Mouse (Mus musculus): ENCODE results near the gene Klhl3.

Klhl3 gene

DNA sequence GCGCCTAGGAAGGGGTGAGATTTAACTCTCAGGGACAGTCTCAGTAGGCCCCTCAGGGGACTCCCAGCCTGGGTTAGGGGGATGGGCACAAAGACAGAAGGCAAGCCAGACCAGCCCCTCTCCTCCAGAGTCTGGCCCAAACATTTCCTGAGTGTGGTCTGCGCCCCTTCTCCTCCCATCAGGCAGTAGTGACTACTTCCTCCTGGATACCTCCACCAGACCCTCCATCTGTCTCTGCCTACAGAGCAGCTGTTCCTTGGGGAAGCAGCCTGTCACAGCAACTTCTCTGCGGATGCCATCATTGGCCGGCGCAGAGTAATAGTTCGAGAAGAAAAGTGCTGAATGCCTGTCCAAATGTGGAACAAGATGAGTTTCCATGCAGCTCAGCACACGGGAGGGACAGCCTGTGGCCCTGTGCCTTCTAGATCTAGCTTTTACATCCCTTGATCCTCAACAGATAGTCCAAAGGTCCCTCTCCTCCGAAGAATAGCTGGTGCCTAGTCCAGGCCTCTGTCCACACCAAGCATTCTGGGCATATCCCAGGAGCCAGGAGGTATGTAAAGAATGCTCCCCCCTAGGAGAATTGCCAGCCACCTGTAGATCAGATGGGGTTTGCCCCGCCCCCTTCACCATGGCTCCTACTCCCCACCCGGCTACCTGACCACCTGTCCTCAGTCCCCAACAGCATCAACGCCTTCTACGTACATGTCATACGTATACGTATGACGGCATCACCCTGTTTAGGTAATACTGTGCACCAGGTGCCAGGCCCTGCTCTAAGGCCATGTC is 44.8 kb downstream of the Klhl3 start:
- in situ Hi-C loops (cut with MboI, MseI): no loop called here

DNA sequence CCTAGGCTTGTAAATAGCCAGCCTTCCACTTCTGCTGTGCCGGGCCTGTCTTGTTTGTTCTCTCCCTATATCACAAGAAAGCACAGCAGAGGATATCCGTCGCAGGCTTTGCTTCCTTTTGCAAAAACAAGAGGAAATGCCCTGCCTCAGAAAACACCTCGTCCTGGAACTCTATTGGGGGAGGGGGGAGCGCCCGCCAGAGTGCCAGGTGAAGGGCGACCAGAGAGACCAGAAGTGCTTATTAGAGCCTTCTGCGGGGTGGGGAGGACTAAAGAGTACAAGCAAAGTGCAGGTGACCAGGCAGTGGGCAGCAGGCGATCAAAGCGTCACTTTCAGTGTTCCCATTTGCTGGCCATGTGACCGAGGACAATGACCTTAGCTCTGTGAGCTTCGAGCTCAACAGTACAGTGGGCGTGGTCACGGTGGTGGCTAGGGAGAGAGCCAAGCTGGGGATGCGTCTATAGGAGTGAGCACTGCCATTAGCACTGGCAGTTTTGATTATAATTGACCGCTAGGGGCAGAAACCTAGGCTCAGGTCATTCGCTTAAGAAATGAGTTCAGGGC is 45.8 kb downstream of the Klhl3 start:
- in situ Hi-C loops (cut with MboI, MseI): no loop called here

DNA sequence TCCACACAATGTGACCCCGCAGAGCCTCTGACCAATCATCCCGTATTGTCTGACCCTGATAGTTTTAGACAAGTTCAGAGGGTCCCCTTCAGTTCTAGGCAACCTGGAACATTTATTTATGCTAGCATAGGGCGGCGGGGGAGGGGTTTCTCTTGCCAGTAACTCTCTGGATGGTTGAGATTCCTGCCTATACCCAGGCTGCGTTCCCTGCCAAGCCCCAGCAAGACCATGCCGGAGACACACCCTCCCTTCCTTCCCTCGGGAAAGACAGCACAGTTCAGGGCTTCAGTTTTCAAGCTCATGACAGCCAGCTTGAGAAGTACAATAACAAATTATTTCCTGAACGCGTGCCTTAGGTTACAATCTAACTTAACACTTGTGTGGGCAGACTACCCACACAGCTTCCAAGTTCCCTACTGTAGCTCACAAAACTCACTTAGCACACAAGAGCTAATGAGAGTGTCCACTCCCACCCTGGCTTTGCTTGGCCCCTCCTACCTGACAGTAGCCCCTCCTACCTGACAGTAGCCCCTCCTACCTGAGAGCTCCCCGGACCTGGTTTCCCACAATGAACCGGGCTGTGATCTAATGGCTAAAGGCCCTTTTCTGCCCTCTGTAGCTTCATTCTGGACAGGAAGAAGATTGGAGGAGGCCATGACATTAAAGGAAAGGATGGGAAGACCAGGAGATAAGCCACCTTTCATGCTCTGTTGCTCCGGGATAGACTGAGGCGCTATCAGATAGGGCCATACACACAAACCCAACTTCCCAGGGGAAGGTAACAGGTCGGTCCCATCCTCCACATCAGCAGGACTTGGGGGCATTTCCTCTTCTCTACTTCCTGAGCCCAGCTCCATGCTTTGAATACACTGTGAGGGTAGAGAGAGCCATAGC is 46.6 kb downstream of the Klhl3 start:
- in situ Hi-C loops (cut with MboI, MseI): no loop called here

DNA sequence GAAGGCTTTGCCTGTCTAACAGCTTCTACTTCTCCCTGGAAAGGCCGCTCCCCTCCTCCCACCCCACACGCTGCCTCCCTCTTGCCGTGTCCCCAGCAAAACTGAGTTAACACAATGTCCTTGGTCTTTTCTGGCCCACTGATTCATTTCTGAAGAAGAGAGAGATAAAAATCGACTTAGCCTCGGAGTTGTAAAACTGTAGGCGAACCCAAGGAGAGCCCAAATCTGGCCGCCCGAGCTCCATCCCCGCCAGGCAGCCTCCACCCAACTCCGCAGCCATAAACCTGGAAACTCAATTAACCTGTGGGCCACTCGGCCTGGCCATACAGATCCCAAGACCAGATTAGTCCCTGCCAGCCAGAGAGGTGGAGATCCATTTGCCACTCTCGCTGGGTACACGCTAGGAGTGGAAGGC is 47.3 kb downstream of the Klhl3 start:
- in situ Hi-C loops (cut with MboI, MseI): no loop called here

DNA sequence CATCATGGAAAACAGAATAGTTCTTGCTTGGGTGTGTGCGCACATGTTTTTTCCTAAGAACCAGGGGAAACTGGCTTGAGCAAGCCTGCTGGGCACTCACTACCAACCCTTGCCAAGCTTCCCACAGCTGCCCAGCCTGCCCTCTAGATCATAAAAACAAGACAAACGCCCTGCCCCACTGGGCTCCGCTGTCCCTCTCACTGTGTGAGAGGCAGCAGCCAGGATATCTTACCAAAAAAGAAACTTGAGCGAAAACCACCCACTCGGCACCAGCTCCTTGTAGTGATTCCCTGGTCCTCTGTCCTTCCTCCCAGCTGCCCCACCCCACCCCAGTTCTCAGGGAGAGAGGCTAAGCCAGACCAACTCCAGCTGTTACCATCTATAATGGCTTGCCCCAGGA is 48.1 kb downstream of the Klhl3 start:
- in situ Hi-C loops (cut with MboI, MseI): no loop called here

DNA sequence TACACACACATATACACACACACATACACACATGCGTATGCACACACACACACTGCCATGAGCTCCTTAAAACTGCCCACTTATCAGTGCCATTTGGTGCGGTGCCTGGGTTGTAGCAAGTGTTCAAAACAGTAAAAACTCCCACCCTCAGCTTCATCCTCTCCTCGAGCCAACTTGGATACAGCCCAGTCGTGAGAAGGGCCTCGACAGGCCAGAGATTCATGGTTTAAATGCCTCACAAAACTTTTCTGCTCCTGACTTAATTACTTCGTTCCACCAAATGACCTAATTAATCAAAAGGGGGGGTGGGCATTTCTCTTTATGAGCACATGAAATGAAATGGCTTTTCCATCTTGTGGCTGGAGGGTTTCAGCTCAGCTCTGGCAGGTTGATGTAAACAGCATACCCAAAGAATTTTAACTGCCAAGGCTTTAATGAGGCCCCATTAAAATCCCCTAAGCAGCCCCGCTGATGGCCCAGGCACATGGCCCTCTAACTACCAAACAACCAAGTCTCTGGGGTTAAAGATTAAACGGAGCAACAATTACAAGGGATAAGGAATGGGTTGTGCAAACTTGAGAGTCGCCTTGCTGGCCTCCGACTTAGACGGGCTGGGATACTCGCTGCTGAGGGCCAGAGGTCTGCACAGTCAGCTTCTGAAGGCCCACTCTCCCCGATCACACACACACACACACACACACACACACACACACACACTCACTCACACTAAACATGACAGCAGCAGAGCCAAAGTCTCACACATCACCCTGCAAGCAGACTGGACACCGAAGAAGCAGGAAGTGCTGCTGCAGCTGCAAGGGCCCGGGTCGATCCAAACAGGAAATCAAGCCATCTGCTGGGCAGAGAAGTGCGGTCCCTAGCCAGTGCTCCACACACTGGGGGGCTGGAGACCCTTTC is 55.2 kb downstream of the Klhl3 start:
- in situ Hi-C loops (cut with MboI, MseI): no loop called here

DNA sequence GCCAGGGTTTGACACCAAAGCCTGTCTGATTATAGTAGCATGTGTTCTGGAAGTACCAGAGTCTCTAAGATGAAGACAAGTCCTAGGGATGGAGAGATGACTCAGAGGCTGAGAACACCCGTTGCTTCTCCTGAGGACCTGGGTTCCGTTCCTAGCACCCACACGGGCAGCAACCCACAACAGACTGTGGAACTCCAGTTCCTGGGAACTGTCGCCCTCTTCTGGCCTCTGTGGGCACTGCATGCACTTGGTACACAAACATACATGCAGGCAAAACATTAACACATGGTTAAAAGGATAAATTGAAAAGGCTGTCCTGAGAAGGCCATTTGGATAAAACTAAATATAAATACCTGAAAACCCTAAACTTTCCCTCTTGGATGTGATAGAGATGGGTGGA is 56.8 kb downstream of the Klhl3 start:
- in situ Hi-C loops (cut with MboI, MseI): no loop called here

DNA sequence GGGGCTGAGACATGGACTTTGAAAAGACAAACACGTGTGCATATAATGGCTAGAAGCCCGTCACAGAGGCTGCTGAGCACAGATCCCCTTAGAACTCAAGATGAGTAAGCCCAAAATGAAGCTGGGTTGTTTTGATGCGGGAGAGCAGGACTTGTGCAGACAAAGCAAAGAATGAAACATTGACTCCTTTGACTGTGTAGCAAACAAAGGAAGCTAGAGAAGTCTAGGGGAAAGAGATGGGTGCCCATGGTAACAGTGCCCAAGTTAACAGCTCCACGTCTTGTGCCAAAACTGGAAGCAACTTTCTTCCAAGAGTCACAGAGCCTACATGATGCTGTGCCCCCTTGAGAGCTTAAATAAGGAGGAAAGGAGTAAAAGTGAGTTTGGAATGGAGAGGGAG is 59.8 kb downstream of the Klhl3 start:
- in situ Hi-C loops (cut with MboI, MseI): no loop called here

DNA sequence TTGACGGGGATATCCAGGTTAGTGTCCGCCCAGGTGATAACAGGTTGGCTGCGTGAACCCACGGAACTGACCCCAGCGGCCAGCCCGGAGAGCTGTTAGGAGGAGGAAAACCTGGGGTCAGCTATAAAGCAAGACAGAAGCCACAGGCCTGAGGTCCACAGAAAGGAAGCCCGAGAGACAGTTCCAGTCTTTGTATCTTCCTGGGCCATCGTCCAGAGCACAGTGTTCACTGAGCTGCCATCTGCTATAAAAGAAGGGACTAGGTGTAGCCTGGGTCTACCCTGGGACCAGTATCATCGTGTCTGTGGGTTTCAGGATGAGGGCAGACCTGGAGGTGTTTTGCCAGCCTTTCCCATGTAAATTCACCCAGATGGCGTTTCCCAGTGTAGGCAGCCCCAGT is 61.7 kb downstream of the Klhl3 start:
- in situ Hi-C loops (cut with MboI, MseI): no loop called here

DNA sequence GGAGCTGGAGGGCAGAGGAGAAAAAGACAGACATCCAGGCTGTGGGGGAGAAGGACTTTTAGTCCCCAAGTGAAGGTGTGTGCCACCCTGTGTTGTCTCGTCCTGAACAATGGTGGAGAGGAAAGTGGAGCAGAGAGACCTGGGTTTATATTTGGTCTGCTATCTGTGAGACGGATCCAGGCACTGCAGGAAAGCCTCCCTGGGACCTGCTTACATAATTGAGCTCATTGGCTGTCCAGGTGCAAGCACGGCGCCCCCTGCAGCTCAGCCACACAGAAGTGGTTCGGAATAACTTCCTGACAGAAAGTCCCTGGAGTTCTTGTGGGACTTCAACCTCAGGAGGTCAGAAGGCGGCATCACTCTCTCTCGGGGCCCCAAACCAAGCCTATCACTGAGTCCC is 62.1 kb downstream of the Klhl3 start:
- in situ Hi-C loops (cut with MboI, MseI): no loop called here

DNA sequence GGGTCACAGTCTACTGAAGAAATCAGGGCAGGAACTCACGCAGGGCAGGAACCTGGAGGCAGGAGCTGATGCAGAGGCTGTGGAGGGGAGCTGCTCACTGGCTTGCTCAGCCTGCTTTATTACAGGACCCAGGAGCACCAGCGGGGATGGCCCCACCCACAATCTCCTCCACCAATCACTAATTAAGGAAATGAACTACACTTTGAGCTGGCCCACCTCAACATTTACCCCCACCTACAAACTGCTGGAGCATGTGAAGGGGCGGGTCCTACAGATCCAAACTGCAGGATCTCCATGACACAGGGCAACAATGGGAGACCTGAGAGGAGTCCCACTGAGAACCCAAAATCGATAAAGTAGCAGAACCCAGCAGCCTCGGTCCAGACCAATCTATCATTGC is 64.3 kb downstream of the Klhl3 start:
- in situ Hi-C loops (cut with MboI, MseI): no loop called here

DNA sequence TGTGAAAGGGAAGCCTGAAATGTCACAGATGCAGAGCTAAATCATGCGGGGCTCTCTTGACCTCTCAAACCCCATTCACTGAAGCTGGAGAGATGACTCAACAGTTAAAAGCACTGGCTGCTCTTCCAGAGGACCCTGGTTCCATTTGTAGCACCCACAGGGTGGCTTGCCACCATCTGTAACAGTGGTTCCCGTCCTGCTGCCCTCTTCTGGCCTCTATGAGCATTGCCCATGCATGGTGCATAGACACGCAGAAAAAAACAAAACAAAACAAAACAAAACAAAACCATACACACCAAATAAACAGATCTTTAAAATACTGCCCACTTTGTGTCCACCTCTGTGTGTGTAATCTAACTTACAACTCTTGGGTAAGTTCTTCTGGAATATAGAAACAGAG is 65.3 kb downstream of the Klhl3 start:
- in situ Hi-C loops (cut with MboI, MseI): no loop called here

DNA sequence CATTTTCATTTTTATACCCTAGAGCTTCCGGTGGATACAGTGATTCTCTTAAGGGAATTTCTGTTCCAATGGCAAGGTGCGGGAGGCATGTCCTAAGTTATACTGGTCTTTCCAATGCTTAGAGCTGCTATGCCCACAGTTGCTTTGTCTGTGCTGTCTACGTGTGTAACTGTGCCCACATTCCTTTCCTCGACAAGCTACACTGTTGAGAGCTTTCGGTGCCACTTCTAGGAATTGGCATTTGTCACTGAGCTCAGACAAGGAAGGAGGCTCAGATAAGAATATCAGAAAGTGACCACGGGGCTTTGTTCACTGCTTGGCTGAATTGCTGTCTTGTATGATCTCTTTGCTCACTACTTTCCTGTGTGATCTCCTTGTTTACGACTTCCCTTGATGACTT is 67.2 kb downstream of the Klhl3 start:
- in situ Hi-C loops (cut with MboI, MseI): no loop called here

DNA sequence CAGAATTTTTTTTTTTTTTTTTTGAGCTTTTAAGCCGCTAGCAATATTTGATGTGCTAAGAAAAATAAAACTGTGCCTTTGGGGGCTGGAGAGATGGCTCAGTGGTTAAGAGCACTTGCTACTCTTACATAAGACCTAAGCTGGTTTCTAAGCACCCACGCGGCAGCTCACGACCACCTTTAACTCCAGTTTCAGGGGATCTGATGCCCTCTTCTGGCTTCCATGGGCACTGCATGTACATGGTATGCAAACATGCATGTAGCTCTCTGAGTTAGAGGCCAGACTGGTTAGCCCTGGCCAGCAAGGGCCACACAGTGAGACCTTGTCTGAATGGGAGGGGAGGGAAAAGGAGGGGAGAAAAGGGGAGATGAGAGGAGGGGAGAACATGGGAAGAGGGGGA is 68.1 kb downstream of the Klhl3 start:
- in situ Hi-C loops (cut with MboI, MseI): no loop called here

DNA sequence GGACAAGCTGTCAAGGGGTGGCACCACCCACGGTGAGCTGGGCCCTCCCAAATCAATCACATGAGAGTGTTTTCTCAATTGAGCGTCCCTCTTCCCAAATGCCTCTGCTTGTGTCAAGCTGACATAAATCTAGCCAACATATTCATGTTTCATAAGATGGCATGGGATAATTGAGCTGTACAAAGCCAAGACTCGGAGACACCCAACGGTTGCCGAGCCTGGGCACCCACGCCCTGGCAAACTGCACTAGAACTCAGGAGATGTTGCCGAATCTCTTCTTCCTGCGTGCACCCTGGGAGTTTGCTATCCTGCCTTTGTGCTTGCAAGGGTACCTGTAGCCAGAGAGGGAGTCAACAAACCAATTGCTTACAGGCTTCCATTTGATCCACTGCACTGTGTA is 70.1 kb downstream of the Klhl3 start:
- in situ Hi-C loops (cut with MboI, MseI): no loop called here

DNA sequence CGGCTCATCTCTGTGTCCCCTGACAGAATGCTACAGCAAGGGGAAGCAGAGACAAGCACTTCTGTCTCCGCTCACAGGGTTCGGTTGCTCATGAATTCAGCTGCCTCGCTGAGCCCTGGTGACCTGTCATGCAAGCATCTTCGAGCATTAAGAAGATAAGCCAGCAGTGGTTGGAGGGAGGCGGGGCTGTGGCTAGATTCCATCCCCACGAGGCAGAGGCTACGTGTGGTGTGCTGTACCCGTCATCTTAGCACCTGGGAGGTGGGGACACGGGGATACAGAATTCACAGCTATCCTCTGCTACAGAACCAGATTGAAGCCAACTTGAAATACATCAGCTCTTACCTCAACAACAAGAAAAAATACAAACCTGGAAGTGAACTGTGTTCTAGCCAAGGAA is 73.3 kb downstream of the Klhl3 start:
- in situ Hi-C loops (cut with MboI, MseI): no loop called here

DNA sequence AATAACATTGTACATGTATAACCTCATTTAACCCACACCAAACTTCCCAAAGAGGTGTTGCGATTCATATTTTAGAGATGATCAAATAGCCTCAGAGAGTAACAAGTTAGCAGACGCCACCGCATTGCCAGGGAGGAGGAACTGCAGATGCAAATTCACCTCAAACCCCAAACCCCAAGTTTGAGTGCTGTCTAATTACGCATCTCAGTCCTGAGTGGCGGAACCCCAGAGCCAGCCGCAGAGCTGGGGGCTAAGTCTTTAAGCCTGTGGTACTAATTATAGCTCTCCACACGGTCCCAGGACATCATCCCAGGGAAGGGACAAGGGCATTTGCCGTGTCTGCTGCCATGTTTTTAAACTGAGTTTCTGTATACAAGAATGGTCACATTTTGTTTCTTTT is 75.9 kb downstream of the Klhl3 start:
- in situ Hi-C loops (cut with MboI, MseI): no loop called here

DNA sequence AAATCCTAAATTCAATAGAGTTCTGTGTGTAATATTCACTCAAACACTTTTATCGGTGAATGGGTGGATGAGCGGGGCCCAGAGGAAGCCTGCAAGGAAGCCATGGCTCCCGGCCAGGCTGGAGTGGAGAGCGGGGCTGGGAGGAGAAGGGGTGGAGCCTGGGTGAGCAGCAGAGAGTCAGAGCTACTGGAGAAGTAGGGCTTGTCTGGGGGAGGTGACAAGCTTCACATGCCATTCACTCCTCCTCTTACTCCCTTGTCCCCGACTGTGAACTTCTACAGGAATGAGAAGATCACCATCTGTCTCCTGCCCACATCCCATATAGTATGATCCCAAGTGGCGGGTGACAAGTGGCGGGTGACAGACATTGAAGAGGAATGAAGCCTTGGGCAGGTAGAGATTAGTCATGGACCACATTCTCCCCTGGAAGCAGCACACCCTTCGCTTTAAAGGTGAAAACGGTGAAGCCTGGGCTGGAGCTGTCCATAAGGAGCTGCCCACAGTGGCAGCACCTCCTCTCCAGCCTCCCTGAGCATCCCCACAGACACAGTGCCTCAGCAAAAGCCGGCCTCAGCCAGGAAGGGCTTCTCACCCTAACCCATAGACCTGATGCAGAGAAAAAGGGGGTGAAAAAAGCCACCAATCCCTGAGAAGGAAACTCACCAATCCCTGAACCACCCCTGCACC is 77.8 kb downstream of the Klhl3 start:
- in situ Hi-C loops (cut with MboI, MseI): no loop called here

DNA sequence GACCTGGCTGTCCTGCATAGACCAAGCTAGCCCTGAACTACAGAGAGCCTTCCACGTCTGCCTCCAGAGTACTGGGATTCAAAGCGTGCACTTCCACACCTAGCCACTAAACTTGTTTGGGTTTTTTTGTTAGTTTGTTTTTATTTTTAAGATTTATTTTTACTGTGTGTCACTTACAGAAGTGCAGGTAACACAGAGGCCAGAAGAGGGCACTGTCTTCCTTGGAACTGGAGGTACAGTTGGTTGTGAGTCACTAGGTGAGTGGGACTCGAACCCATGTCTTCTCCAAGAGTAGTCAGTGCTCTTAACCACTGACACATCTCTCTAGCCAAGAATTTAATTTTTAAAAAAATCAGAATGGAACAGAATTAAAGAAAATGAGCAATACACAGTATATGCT is 78.4 kb downstream of the Klhl3 start:
- in situ Hi-C loops (cut with MboI, MseI): no loop called here

DNA sequence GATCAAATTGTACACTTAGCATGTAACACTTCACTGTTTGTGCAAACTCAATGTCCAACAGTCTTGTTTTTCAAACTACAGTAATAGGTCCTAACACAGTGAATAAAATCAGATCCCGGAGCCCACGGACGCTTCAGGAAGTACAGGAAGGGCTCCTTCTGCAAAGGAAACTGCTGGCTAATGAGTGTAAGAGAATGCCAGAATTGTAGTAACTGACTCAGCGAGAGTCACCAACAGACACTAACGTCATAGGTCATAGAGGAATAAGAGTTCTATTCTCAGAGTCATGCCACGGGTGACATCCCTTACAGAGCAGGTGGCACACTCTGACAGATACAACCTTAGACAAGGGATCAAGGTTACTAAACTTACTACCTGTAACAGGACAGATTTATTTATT is 78.9 kb downstream of the Klhl3 start:
- in situ Hi-C loops (cut with MboI, MseI): no loop called here

DNA sequence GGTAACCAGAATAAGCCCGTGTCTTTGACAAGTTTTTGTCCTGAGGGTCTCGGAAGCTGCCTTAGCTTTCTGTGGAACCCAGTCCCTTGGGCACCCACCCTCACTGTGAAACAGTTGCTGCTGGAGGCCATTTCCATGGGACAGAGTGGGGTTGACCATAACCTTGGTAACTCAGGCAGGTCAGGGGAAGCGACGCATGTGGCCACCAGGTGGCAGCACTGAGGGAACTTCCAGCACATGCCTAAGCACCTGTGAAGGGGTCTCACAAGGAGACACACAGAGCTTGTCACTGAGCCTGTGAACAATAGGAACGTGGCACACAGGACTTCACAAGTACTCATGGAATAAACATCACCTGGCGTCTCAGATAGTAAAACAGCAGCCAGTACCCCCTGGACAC is 81.6 kb downstream of the Klhl3 start:
- in situ Hi-C loops (cut with MboI, MseI): no loop called here
